Mouse (Mus musculus): ENCODE measurements around the gene Eif1ad. TPM values are rescaled to one million over a fixed set of nuclear protein-coding genes. Genes with fewer than 3 reads are reported as not detected.
"Not testable (repeated sequence)": the region's sequence is repeated elsewhere in the genome, so short reads cannot be mapped to it uniquely, and the experiment has no call there.

Gene Eif1ad
- polyA plus RNA-seq, 1 experiment from 2014 or later = 25.0 TPM

DNA sequence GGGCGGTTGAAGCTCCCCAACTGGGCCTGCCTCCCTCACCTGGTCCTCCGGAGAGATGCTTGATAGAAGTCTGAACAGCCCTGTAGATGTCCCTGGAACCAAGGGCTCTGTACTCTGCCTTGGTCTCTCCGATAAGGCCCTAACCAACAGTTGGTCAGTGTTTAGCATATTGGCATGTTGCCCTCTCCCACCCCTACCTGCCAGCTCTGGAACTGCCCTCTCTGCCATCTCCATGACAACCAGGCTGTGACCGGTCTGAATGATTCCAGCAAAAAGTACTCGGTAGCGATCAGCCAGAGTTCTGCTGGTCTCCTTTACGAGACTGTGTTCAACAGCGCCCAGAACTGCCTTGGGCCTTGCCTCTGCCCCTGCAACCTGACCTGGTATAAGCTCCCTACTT, 35.8 kb downstream of the Eif1ad start, which contains the start of gene Tsga10ip:
Tsga10ip (minus strand) TSS at position 234 of the 400 bp plus-strand sequence.
- TF ChIP-seq EP300 (IDR thresholded peaks at IDR 0.05; ENCODE audit: low read depth) (no peak), CTCF (IDR thresholded peaks at IDR 0.05; ENCODE audit: low read depth) (no peak)
- DNase-seq = no peak
- 78% methylated on average over 8 of the region's 8 CpGs for WGBS (ENCODE audit: insufficient replicate concordance)

GRCm38 (mm10) chr19:5405924-5406323, 39.4 kb downstream of the Eif1ad start:
- peak overlapping the region; percentile 87 for H3K27ac ChIP-seq (ENCODE audit: low read depth)
- H3K4me2 ChIP-seq (ENCODE audit: low read depth, low read length) = peak overlapping the region; percentile 66
- peak overlapping the region; percentile 68 for H3K9ac ChIP-seq (replicated peaks)
- no peaks in the 10 kb centered on the region for H3K27me3 ChIP-seq (ENCODE audit: insufficient read depth, low read length)
- DNase-seq (no peak), ATAC-seq (no peak)
- peaks cover 21% of the 10 kb centered on the region for H3K4me1 ChIP-seq (ENCODE audit: insufficient read depth)
- H3K4me3 ChIP-seq (ENCODE audit: low read depth, low read length) = peak overlapping the region; percentile 48
- H3K36me3 ChIP-seq (replicated peaks; ENCODE audit: insufficient read depth, low read length) = no peaks in the 10 kb centered on the region
- H3K9me3 ChIP-seq (ENCODE audit: low read length) = no peaks in the 10 kb centered on the region
- WGBS (ENCODE audit: insufficient replicate concordance) = 22% methylated on average over 7 of the region's 7 CpGs
- TF ChIP-seq CTCF (IDR thresholded peaks at IDR 0.05; ENCODE audit: low read depth) (no peak), EP300 (IDR thresholded peaks at IDR 0.05; ENCODE audit: low read depth) (no peak)

More for the DNA sequence above, 35.8 kb downstream of the Eif1ad start, which contains the start of gene Tsga10ip:
- Histone ChIP-seq H3K4me3 (ENCODE audit: low read depth, low read length) (no peak within 1 kb of the TSS), H3K36me3 (replicated peaks; ENCODE audit: insufficient read depth, low read length) (no peaks in the 10 kb centered on the region), H3K4me2 (ENCODE audit: low read depth, low read length) (no peak within 1 kb of the TSS), H3K9me3 (ENCODE audit: low read length) (no peaks in the 10 kb centered on the region), H3K4me1 (ENCODE audit: insufficient read depth) (peaks cover 5% of the 10 kb centered on the region), H3K27ac (ENCODE audit: low read depth) (no peak within 1 kb of the TSS), H3K9ac (replicated peaks) (no peak within 1 kb of the TSS), H3K27me3 (ENCODE audit: insufficient read depth, low read length) (no peaks in the 10 kb centered on the region)
- no peak for ATAC-seq

DNA sequence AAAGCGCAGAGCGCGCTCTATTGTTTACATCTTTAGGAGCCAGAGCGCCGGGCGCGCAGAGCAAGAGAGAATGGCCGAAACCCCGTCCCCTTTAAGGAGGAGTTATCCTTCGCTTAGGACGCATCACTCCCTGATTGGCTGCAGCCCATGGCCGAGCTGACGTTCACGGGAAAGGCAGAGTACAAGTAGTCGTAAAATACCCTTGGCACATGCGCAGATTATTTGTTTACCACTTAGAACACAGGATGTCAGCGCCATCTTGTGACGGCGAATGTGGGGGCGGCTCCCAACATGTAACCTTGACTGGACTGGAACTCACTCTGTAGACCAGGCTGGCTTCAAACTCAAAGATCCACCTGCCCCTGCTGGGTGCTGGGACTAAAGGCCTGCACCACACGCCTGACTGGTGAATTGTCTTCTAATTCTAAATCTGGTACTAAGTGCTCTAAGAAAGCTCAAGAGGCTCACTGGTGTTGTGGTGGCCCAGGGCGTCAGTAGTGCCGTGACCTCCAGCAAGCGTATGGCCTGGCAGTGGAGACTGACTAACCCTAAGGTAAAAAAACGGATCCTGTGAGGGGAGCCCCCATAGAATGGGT, 40.1 kb downstream of the Eif1ad start:
- 15% methylated on average over 22 of the region's 25 CpGs for WGBS (ENCODE audit: insufficient replicate concordance)
- peak overlapping the region; percentile 94 for H3K9ac ChIP-seq (replicated peaks)
- TF ChIP-seq CTCF (IDR thresholded peaks at IDR 0.05; ENCODE audit: low read depth) = peak; percentile 35

GRCm38 (mm10) chr19:5407133-5407532, 40.6 kb downstream of the Eif1ad start:
- DNase-seq (peak; percentile 83), ATAC-seq (peak; percentile 78)
- peak overlapping the region; percentile 83 for H3K4me2 ChIP-seq (ENCODE audit: low read depth, low read length)
- no peaks in the 10 kb centered on the region for H3K9me3 ChIP-seq (ENCODE audit: low read length)
- peak overlapping the region; percentile 80 for H3K4me3 ChIP-seq (ENCODE audit: low read depth, low read length)
- no peaks in the 10 kb centered on the region for H3K27me3 ChIP-seq (ENCODE audit: insufficient read depth, low read length)
- H3K27ac ChIP-seq (ENCODE audit: low read depth) = peak overlapping the region; percentile 100
- H3K4me1 ChIP-seq (ENCODE audit: insufficient read depth) = peaks cover 21% of the 10 kb centered on the region
- H3K36me3 ChIP-seq (replicated peaks; ENCODE audit: insufficient read depth, low read length) = no peaks in the 10 kb centered on the region
- WGBS (ENCODE audit: insufficient replicate concordance) = 7% methylated on average over 7 of the region's 7 CpGs
- H3K9ac ChIP-seq (replicated peaks) = peak overlapping the region; percentile 94
- TF ChIP-seq EP300 (IDR thresholded peaks at IDR 0.05; ENCODE audit: low read depth) = 0 out of 2 replicates have a peak, but pooled peaks have one; percentile 20
- TF ChIP-seq CTCF (IDR thresholded peaks at IDR 0.05; ENCODE audit: low read depth) = peak; percentile 89

More for the DNA sequence above, 40.1 kb downstream of the Eif1ad start:
- Histone ChIP-seq H3K27ac (ENCODE audit: low read depth) (peak overlapping the region; percentile 100), H3K4me3 (ENCODE audit: low read depth, low read length) (peak overlapping the region; percentile 80), H3K4me1 (ENCODE audit: insufficient read depth) (peaks cover 21% of the 10 kb centered on the region), H3K4me2 (ENCODE audit: low read depth, low read length) (peak overlapping the region; percentile 83)
- DNase-seq = peak; percentile 76
- not testable (repeated sequence) for H3K36me3 ChIP-seq (replicated peaks; ENCODE audit: insufficient read depth, low read length); H3K27me3 ChIP-seq (ENCODE audit: insufficient read depth, low read length); H3K9me3 ChIP-seq (ENCODE audit: low read length)
- ATAC-seq = peak; percentile 83

GRCm38 (mm10) chr19:5408057-5409001, 41.8 kb downstream of the Eif1ad start:
- Histone ChIP-seq H3K9ac (replicated peaks) (no peak overlapping the region), H3K4me3 (ENCODE audit: low read depth, low read length) (peak overlapping the region; percentile 80), H3K36me3 (replicated peaks; ENCODE audit: insufficient read depth, low read length) (no peaks in the 10 kb centered on the region), H3K27ac (ENCODE audit: low read depth) (peak overlapping the region; percentile 100), H3K9me3 (ENCODE audit: low read length) (no peaks in the 10 kb centered on the region), H3K4me1 (ENCODE audit: insufficient read depth) (peaks cover 21% of the 10 kb centered on the region), H3K27me3 (ENCODE audit: insufficient read depth, low read length) (no peaks in the 10 kb centered on the region), H3K4me2 (ENCODE audit: low read depth, low read length) (peak overlapping the region; percentile 83)
- ATAC-seq (no peak; the same call in 1 of the 2 replicates), DNase-seq (no peak)
- TF ChIP-seq EP300 (IDR thresholded peaks at IDR 0.05; ENCODE audit: low read depth) (peak; percentile 42; the same call in 1 of the 2 replicates), CTCF (IDR thresholded peaks at IDR 0.05; ENCODE audit: low read depth) (no peak)
- WGBS (ENCODE audit: insufficient replicate concordance) = 70% methylated on average over 13 of the region's 13 CpGs

GRCm38 (mm10) chr19:5409068-5409467, 42.5 kb downstream of the Eif1ad start:
- no peak for DNase-seq
- peak overlapping the region; percentile 100 for H3K27ac ChIP-seq (ENCODE audit: low read depth)
- H3K9ac ChIP-seq (replicated peaks) = no peak overlapping the region
- H3K9me3 ChIP-seq (ENCODE audit: low read length) = no peaks in the 10 kb centered on the region
- H3K4me3 ChIP-seq (ENCODE audit: low read depth, low read length) = no peak overlapping the region
- WGBS (ENCODE audit: insufficient replicate concordance) = 78% methylated on average over 5 of the region's 5 CpGs
- no peaks in the 10 kb centered on the region for H3K36me3 ChIP-seq (replicated peaks; ENCODE audit: insufficient read depth, low read length)
- no peak overlapping the region for H3K4me2 ChIP-seq (ENCODE audit: low read depth, low read length)
- TF ChIP-seq EP300 (IDR thresholded peaks at IDR 0.05; ENCODE audit: low read depth) (no peak), CTCF (IDR thresholded peaks at IDR 0.05; ENCODE audit: low read depth) (no peak)
- H3K27me3 ChIP-seq (ENCODE audit: insufficient read depth, low read length) = no peaks in the 10 kb centered on the region
- no peak for ATAC-seq
- peaks cover 21% of the 10 kb centered on the region for H3K4me1 ChIP-seq (ENCODE audit: insufficient read depth)

Data from liver, postnatal 0 days (tissue).